Mouse (Mus musculus) layer of hippocampus, adult 2 months (tissue): Measurements from ENCODE around the gene Dapp1. TPM values are rescaled to one million over a fixed set of nuclear protein-coding genes. Genes with fewer than 3 reads are reported as not detected.
"Not testable (repeated sequence)": the region's sequence is repeated elsewhere in the genome, so short reads cannot be mapped to it uniquely, and the experiment has no call there.

Experiments used
- DNase-seq, 2 experiments: peaks; one replicate each; pipeline ENCODE4 v3.0.0; 2022; ENCODE audit warnings: low spot score in 2 of 2
- H3K27ac ChIP-seq: fragments of 200-600 bp; 2 replicates; pipeline ENCODE4 v1.8.1; 2022
- H3K4me3 ChIP-seq: fragments of 200-600 bp; 2 replicates; pipeline ENCODE4 v1.8.1; 2022; ENCODE audit warnings: mild to moderate bottlenecking
- CTCF ChIP-seq: fragments of 200-600 bp; conservative IDR thresholded peaks from 2 replicates; pipeline ENCODE4 v1.8.1; 2022; ENCODE audit warnings: antibody characterized with exemption, mild to moderate bottlenecking, moderate library complexity
- total RNA-seq, 2 experiments: library from RNA; stranded (reverse); gene quantifications; 2 replicates each; pipeline ENCODE4 v1.2.3; 2021

Dapp1 gene
- total RNA-seq, 2 experiments from 2014 or later: 4.2 to 5.6 TPM

GRCm38 (mm10) chr3:137976943-137977628 is 4.3 kb downstream of the Dapp1 start:
- TF ChIP-seq CTCF: no peak
- Histone ChIP-seq H3K27ac (peak overlapping the region; percentile 86), H3K4me3 (no peak overlapping the region)
- no peak for DNase-seq

GRCm38 (mm10) chr3:137975856-137976423 is 5.4 kb downstream of the Dapp1 start:
- no peak for TF ChIP-seq CTCF
- no peak for DNase-seq
- no peak overlapping the region for H3K4me3 ChIP-seq
- 0 out of 2 replicates have a peak overlapping the region, but pooled peaks have one; percentile 18 for H3K27ac ChIP-seq

GRCm38 (mm10) chr3:137975435-137975834 is 5.9 kb downstream of the Dapp1 start:
- DNase-seq: no peak
- no peak for TF ChIP-seq CTCF
- Histone ChIP-seq H3K4me3 (no peak overlapping the region), H3K27ac (no peak overlapping the region)

- H3K27ac ChIP-seq: no peak overlapping the region
- no peak overlapping the region for H3K4me3 ChIP-seq
- no peak for DNase-seq
- no peak for TF ChIP-seq CTCF
These were observed 7.0 kb downstream of the Dapp1 start for GRCm38 (mm10) chr3:137974306-137974705.

DNA sequence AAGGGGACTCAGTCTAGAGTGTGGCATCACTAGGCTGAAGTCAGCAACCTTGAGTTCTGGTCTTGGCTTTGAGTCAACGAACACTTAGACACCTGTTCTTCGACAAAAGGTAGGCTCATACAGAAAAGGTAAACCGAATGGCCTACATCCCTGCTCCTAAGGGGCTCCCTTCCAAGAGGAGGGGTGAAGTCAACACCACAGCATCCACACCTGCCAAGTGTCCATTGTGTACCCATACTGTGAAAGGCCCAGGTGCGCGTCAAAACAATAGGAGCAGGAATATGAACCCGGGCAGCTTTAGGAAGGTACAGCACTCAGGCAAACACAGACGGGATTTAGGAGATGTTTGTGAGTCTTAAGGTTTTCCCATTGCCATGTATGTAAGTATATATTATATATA is 8.4 kb downstream of the Dapp1 start:
- no peak for DNase-seq
- no peak for TF ChIP-seq CTCF
- Histone ChIP-seq H3K4me3 (no peak overlapping the region), H3K27ac (no peak overlapping the region)

GRCm38 (mm10) chr3:137972224-137972623 is 9.1 kb downstream of the Dapp1 start:
- Histone ChIP-seq H3K4me3 (no peak overlapping the region), H3K27ac (no peak overlapping the region)
- no peak for TF ChIP-seq CTCF
- DNase-seq: no peak

DNA sequence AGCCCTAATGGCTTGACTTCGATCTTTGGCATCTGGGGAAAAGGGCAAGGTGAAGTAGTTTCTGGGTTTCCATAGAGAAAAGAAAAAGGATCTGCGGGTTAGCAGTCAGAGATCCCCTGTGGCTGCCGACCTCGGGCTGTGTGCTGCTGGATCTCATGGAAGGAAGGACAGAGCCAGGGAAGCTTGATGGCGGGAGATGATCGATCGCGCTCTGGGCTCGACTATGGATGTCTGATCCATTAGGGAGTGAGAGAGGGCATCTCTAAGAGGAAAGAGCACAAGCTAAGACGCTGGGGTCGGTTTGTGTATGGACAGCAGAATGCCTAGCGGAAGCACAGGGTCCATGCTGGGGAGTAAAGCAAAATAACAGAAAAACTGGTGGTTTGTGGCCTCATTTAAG is 11.4 kb downstream of the Dapp1 start:
- Histone ChIP-seq H3K27ac (no peak overlapping the region), H3K4me3 (no peak overlapping the region; the same call in 1 of the 2 replicates)
- TF ChIP-seq CTCF: no peak
- no peak for DNase-seq

GRCm38 (mm10) chr3:137968820-137969486 is 12.4 kb downstream of the Dapp1 start:
- Histone ChIP-seq H3K4me3 (no peak overlapping the region), H3K27ac (no peak overlapping the region)
- no peak for TF ChIP-seq CTCF
- no peak for DNase-seq

GRCm38 (mm10) chr3:137968105-137968819 is 13.1 kb downstream of the Dapp1 start:
- Histone ChIP-seq H3K4me3 (no peak overlapping the region), H3K27ac (no peak overlapping the region)
- TF ChIP-seq CTCF: no peak
- DNase-seq: no peak

DNA sequence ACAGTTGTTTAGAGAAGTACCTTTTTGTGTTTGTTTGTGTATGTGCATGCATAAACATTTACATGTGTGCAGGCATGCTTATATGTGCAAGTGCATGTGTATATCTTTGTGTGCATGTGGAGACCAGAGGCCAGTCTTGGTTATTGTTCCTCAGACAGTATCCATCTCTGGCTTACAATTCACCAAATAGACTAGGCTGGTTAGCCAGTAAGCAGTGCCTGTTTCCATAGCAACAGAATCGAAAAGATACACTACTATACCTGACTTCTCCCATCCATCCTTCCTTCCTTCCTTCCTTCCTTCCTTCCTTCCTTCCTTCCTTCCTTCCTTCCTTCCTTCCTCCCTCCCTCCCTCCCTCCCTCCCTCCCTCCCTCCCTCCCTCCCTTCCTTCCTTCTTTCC is 17.3 kb downstream of the Dapp1 start:
- not testable (repeated sequence) for DNase-seq, H3K27ac ChIP-seq, H3K4me3 ChIP-seq

DNA sequence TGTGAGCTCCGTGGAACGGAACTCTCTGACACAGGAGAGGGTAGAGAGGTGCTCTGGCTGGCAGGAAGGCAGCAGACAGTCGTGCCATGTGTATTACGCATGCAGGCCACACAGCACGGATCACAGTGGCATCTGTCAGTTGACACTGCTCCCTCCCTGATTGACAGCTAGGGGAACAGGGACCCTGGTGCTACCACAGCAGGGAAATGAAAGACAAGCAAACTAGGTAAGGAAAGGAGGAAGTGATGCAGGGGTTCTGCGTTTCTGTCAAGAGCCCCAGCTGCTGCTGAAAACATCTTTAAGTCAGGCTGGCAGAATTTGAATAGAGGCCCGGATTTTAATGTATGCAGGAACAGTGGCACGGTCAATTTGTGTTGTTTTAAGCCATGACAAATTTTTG is 17.8 kb downstream of the Dapp1 start:
- no peak overlapping the region for H3K27ac ChIP-seq
- no peak overlapping the region for H3K4me3 ChIP-seq
- no peak for TF ChIP-seq CTCF
- no peak for DNase-seq

DNA sequence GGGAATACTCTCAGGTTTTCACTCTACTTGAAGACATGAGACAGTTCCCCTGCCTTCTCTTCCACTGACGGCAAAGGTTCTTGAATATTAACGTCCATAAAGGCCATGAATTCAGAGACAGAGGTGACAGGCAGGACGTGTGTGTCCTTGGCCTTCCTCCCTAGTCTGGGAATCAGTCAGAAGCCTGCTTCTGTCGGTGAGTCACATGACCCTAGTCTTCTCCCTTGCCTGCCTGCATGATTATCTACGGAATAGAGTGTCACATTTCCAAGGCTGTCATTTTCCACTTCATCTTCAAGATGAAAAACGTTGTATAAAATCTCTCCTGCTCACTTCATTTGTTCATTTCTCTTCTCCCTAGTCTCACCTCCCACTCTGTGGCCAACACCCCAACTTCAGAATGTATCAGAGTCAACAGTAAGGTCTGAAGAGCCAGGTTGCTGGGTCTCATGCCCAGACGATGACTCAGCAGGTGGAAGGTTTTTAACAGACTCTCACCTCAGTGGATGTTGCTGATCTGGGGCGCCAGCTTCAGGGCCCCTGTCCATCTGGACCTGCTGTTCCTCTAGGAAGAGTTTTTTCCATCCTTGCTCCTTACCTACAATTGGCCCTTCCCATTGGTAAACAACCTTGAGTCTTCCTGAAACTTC is 19.5 kb downstream of the Dapp1 start:
- Histone ChIP-seq H3K27ac (no peak overlapping the region), H3K4me3 (no peak overlapping the region)
- TF ChIP-seq CTCF: no peak
- no peak for DNase-seq

- no peak overlapping the region for H3K4me3 ChIP-seq
- no peak for DNase-seq
- no peak for TF ChIP-seq CTCF
- no peak overlapping the region for H3K27ac ChIP-seq
These were observed 21.9 kb downstream of the Dapp1 start for GRCm38 (mm10) chr3:137959456-137959855.
